19 mouse cellular contexts compared by ENCODE assay signal in the genomic region with DNA sequence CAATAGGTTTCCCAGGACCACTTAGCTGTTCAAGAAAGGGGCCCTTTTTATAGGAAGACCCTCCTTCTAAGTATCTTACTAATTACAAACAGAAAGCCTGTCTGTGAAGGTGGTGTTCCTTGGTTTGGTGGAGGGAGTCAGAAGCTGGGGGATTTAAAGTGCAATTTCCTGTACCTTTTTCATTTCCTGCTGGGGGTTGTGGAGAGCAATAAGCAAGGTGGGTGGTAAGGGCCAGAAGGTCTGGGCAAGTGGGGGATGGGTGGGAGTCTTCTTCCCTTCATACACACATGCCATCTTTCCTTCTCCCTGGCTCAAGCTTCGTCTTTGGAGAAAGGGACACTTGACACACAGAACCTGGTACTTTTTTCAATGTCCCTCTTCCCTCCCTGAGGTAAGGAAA.
"Had no signal": no experiment of that assay in that cellular context is flagged by ENCODE, and none has a peak within 500 bp of the region (broad histone marks: within the 10 kb centered on the region; RNA-seq: fewer than 3 reads in every experiment).

No protein-coding gene starts in this region.

- DNase-seq: kidney, adult 11 months; kidney, adult 8-10 months; kidney, postnatal 10 days; kidney, postnatal 36 days; liver, postnatal 0 days; lung, embryonic 14.5 days; right cerebral cortex, adult 18-20 months; right cerebral cortex, postnatal 14 days; right cerebral cortex, postnatal 4 days; thymus, adult 2 months; thymus, postnatal 25 days had no signal

- ATAC-seq: intestine, embryonic 15.5 days; liver, postnatal 0 days; lung, postnatal 0 days had no signal

- H3K36me3 ChIP-seq: intestine, embryonic 15.5 days; kidney, embryonic 15.5 days; midbrain, embryonic 12.5 days; midbrain, embryonic 15.5 days had no signal

- H3K4me2 ChIP-seq: intestine, embryonic 15.5 days; kidney, embryonic 15.5 days; lung, embryonic 14.5 days; midbrain, embryonic 15.5 days had no signal

- H3K9me3 ChIP-seq: intestine, embryonic 15.5 days; kidney, embryonic 15.5 days; midbrain, embryonic 12.5 days; midbrain, embryonic 15.5 days had no signal

- H3K9ac ChIP-seq: intestine, embryonic 15.5 days; kidney, embryonic 15.5 days; liver, embryonic 14.5 days; liver, postnatal 0 days; lung, embryonic 14.5 days; midbrain, embryonic 12.5 days; midbrain, embryonic 15.5 days had no signal

- H3K4me3 ChIP-seq: intestine, embryonic 15.5 days; kidney, embryonic 15.5 days; midbrain, embryonic 12.5 days; midbrain, embryonic 15.5 days had no signal

- H3K27ac ChIP-seq: intestine, embryonic 15.5 days; kidney, embryonic 15.5 days; liver, embryonic 14.5 days; macrophage; midbrain, embryonic 12.5 days; midbrain, embryonic 15.5 days; stomach, postnatal 0 days had no signal
